ENCODE assay signal across 7 mouse cellular contexts in genomic region chr6:138171480-138172224, GRCm38 (mm10). TPM values are rescaled to one million over a fixed set of nuclear protein-coding genes. Genes with fewer than 3 reads are reported as not detected.
DNase-seq lines count a peak whose midpoint lies in the region; ATAC-seq and TF ChIP-seq lines count a peak whose summit lies in the region.

No protein-coding gene starts in this region.

- WGBS in kidney, embryonic 16.5 days: 47% methylated on average over 15 of the region's 15 CpGs

- no peaks in the 10 kb centered on the region for H3K9me3 ChIP-seq in kidney, embryonic 16.5 days (ENCODE audit: low read length)

- ATAC-seq in kidney, embryonic 16.5 days (ENCODE audit: low FRiP score, low TSS enrichment): peak; percentile 87

- no peaks in the 10 kb centered on the region for H3K36me3 ChIP-seq in kidney, embryonic 16.5 days (ENCODE audit: insufficient read depth, low read length)

- no peak overlapping the region for H3K4me3 ChIP-seq in kidney, embryonic 16.5 days (ENCODE audit: low read length)

- H3K4me2 ChIP-seq in kidney, embryonic 16.5 days (replicated peaks; ENCODE audit: low read depth, low read length): no peak overlapping the region

- H3K27ac ChIP-seq in kidney, embryonic 16.5 days (ENCODE audit: low read length): no peak overlapping the region

- peak; percentile 65; the same call in 1 of the 2 replicates for TF ChIP-seq CTCF in brain, embryonic 14.5 days (IDR thresholded peaks at IDR 0.05; ENCODE audit: borderline replicate concordance, extremely low read depth, insufficient read depth, insufficient read length)

- no peaks in the 10 kb centered on the region for H3K27me3 ChIP-seq in kidney, embryonic 16.5 days (ENCODE audit: insufficient read depth, low read length)

- no peaks in the 10 kb centered on the region for H3K4me1 ChIP-seq in kidney, embryonic 16.5 days (ENCODE audit: insufficient read depth, low read length)

- no peak for TF ChIP-seq POLR2A in brain, embryonic 14.5 days (IDR thresholded peaks at IDR 0.05; ENCODE audit: borderline replicate concordance, extremely low read depth, insufficient read depth, insufficient read length, poor library complexity, severe bottlenecking)

- peak; percentile 62 for DNase-seq in Muller cell, postnatal 12 days (ENCODE audit: inconsistent ontology term)
- DNase-seq in brain, embryonic 14.5 days (ENCODE audit: low read depth): peak; percentile 86
- DNase-seq in heart, adult 8-10 months (ENCODE audit: low spot score): peak; percentile 23
- DNase-seq in lung, postnatal 10 days: peak; percentile 52
- peak; percentile 13 for DNase-seq in right cerebral cortex, postnatal 14 days
- DNase-seq in spleen, adult 18-20 months: no peak

- H3K9ac ChIP-seq in kidney, embryonic 16.5 days (replicated peaks; ENCODE audit: low read length): no peak overlapping the region

RNA-seq across cellular contexts. Expression of gene Mgst1, which starts 31.5 kb away (rescaled TPM):
- 41.5 and 42.5 TPM in 2 replicates for polyA plus RNA-seq in brain, embryonic 14.5 days (2012; rRNA removed)
- total RNA-seq in heart, adult 8-10 months (2022): 100 to 1,000 TPM in 3 of 4 experiments, 10 to 100 TPM in 1; 96.1 to 135 (median 105) TPM
- 269 and 270 TPM in 2 replicates for polyA plus RNA-seq in kidney, embryonic 16.5 days (2015; fragmentation: Nextera tagmentation; extraction: Ambion mirVana)

Comparison
In these comparisons a context has a peak if more than half of its experiments do, and no peak if none do; other contexts are left out.
1. DNase-seq: peak in Muller cell, postnatal 12 days (single experiment), brain, embryonic 14.5 days (single experiment), heart, adult 8-10 months (single experiment), lung, postnatal 10 days (single experiment) and right cerebral cortex, postnatal 14 days (single experiment); none in spleen, adult 18-20 months (0 of 2).